Mouse (Mus musculus) megakaryocyte, embryonic 14.5 days (primary cell): ENCODE measurements around the gene Zc3h7a.

Source experiments
- FLI1 ChIP-seq: IDR thresholded peaks from 2 replicates; pipeline ENCODE4 v1.6.1; 2012; ENCODE audit warnings: low read length, inconsistent platforms, mixed read lengths
- GATA1 ChIP-seq: IDR thresholded peaks from 3 replicates; pipeline ENCODE4 v1.6.1; 2012; ENCODE audit warnings: mixed read lengths, low read length, inconsistent platforms, borderline replicate concordance

DNA sequence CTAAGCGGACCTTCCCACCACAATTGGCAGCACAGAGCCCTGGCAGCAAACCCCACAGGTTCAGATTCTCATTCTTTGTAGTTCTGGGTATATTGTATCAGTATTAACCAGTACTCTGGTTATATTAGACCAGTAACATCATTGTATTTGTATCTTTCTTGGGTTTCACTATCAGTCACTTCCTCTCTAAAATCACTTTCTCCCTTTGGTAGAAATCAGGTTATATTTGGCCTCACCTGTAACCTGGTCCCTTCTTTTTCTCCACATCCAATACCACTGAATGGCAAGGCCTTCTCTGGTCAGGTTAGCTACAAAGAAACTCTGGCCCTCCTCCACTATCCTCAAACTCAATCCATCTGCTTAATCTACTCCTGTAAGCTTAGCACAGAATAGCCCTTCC is 71.3 kb downstream of the Zc3h7a start:
- TF ChIP-seq GATA1 (no peak), FLI1 (no peak)
